Mouse (Mus musculus) CD8-positive naive resting alpha-beta T cell, adult 2 months (primary cell): Measurements from ENCODE around the gene Tmem235.
"Not testable (repeated sequence)": the region's sequence is repeated elsewhere in the genome, so short reads cannot be mapped to it uniquely, and the experiment has no call there.

Experiments
- DNase-seq, 2 experiments: peaks; one replicate each; pipeline ENCODE4 v3.0.0; 2022; ENCODE audit warnings: low read depth in 2 of 2, low spot score in 2 of 2

Gene Tmem235

DNA sequence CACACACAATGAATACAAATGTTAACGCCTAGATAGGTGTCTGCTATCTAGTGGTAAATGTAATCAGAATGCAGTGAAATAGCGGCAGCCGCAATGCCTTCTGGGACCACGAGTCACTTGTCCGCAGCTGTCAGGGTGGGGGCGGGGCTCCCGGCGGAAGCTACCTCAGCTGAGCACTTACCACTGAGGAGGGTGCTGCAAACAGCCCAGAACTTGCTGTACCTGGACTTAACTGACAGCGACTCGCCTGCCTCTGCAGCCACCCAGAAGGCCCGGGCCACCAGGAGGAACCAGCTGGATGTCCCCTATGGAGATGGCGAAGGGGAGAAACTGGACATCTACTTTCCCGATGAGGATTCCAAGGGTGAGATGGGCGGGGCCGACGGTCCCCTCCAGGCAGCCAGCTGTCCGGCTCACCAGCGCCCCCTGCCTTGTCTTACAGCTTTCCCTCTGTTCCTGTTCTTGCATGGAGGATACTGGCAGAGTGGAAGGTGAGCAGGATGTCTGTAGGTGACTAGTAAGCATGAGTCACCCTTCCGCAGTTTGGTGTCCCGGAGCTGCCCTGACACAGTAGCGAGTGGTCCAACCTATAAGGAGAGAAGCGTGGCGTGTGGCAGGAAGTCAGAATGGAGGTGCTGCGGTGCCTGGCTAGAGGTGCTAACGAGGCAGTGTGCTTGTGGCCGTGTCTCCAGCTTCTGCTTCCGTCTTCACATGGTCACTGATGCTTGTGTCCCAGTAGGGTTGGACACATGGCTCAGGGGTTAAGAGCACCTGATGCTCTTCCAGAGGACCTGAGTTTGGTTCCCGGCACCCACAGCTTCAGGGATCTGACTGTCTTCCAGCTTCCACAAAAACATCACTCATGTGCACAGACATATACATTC is 28.2 kb upstream of the Tmem235 start:
- DNase-seq: peak; percentile 88 to 94

DNA sequence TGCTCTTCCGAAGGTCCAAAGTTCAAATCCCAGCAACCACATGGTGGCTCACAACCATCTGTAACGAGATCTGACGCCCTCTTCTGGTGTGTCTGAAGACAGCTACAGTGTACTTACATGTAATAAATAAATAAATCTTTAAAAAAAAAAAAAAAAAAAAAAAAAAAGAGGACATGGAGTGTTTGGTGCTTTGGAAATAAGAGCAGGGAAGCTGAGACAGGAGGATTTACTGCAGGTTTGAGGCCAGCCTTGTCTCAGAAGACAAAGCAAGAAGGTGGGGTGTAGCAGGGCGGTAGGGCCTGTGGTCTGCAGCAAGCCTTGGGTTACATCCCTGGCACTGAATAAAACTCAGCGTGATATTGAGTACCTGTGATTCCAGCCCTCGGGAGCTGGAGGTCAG is 27.0 kb upstream of the Tmem235 start:
- DNase-seq: not testable (repeated sequence)

DNA sequence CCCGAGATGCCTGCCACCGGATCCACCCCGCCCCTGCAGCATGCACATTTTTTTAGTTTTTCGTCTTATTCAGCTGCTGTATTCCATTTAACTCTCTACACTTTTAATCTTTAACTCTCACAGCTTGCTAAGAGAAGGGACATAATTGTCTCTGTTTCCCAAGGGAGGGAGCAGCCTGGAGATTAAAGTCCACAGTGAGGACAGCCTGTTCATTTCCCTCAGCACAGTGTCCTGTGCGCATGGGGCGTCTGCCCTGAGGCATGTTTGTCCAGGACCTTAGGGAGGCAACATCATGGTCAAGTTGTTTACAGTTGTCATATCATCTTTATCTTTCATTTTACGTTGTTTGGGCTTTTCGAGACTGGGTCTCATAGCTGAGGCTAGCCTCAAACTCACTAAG is 26.5 kb upstream of the Tmem235 start:
- no peak for DNase-seq

GRCm38 (mm10) chr11:117836306-117836705 is 24.2 kb upstream of the Tmem235 start:
- DNase-seq: no peak

GRCm38 (mm10) chr11:117838572-117838971 is 22.0 kb upstream of the Tmem235 start:
- DNase-seq: no peak

- DNase-seq: no peak
Observed at GRCm38 (mm10) chr11:117839021-117839420, 21.5 kb upstream of the Tmem235 start.

DNA sequence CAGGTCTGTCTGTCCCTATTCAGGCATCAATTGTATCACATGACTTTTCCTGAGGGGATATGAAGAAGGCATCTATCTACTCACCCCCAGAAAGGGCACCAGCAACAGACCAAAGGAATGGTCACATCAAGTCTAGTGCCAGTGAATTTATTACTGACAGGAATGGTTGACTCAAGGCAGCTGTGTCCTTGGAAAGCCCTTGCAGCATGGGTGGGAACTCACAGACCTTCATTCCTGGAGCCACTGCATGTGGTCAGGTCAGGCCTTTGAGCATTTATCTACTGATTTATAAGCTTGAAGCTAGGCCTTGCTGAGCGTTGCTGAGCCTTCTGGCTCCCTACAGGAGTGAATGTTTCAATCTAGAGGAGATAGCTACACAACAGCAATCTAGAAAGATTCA is 19.6 kb upstream of the Tmem235 start:
- DNase-seq: no peak

DNA sequence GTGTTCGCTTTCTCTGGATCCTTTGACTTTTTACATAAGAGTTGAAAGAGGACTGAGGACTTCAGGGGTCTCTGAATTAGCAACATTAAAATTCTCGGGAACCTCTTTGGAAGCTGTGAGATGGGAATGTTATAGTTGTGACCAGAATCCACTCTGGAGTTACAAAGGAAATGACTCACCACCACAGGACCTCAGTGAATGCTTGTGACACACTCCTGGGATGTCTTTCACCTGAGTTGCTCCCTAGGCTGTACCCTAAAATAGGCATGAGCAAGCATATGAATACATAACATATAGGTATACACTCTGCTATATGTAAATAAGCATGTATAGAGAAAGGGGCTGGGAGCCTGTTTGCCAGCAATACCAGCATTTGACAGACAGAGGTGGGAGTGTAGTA is 17.1 kb upstream of the Tmem235 start:
- DNase-seq: no peak

DNA sequence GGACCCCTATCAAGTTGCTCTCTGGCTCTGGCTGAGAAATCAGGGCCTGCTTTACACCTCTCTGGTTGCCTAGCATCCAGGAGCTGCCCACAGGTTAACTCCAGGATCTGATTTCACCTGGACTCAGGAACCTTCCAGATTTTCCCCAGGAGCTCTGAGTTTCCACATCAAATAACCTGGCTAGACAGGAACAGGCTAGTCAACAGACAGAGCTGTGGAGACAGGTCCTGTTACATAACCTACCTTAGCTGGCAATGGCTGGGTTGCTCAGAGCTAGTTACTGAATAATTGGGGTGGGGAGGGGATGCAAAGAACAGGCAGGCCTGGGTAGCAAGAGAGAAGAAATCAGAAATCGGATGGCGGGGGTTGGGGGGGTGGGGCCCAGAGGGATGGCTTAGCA is 15.6 kb upstream of the Tmem235 start:
- DNase-seq: no peak

GRCm38 (mm10) chr11:117845651-117846050 is 14.9 kb upstream of the Tmem235 start:
- no peak for DNase-seq

- no peak for DNase-seq
Observed at GRCm38 (mm10) chr11:117846640-117847039, 13.9 kb upstream of the Tmem235 start.

DNA sequence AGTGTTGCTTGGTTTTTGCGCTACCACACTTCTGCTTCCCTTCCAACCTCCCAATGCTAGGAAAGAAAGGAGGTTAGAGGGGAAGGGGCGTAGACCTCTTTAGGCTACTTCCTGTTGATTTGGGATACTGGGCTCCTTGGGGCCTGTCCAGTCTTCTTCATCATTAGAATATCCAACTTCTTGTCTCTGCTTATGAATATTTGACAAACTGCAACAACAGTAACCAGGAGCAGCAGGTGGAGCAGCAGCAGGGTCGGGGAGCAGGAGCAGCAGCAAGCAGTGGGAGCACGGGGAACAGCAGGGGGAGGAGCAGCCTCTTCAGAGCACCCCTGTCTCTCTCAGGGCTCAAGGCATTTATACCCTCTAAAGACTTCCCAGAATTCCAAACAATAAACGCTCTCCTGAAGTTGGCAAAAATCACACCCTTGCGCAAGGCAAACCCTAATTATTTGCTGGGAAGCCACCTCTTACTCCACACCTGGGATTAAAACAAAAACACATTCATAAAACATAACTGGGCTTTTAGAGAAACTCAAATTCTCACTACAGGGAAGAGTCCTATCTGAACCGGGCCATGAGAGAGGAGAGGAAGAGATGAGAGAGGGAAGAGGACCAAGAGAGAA is 12.8 kb upstream of the Tmem235 start:
- no peak for DNase-seq

DNA sequence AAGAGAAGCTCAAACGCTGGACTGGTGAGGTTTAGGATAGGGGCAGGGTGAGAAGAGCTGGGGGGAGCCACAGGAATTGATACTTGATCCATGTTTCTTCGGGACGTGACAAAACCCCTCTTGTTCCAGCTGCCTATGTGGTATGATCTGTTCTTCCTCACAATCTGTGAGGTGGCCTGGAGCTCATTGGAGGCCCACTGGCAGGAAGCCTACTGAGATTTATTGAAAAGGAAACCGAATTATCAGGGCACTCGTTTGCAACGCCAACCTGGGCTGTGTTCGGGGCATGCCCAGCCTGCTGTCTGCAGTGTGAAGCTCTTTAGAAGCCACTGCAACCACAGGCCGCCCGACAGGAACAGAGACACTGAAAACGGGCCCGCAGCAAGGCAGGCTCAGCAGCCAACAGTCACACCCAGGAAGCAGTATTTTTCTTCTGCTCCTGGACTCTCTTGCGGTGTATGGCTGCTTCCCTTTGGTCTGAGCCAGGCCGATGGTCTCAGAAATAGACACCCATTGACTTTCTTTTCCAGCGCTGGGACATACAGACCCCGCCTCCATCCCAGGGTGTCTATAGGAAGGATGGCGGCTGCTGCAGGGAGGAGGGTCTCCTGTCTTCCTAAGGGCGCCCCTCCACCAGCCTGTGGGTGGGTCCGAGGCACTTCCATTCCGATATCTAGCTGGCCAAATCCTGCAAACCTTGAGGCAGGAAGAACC is 12.1 kb upstream of the Tmem235 start:
- peak; percentile 47 to 57 for DNase-seq

DNA sequence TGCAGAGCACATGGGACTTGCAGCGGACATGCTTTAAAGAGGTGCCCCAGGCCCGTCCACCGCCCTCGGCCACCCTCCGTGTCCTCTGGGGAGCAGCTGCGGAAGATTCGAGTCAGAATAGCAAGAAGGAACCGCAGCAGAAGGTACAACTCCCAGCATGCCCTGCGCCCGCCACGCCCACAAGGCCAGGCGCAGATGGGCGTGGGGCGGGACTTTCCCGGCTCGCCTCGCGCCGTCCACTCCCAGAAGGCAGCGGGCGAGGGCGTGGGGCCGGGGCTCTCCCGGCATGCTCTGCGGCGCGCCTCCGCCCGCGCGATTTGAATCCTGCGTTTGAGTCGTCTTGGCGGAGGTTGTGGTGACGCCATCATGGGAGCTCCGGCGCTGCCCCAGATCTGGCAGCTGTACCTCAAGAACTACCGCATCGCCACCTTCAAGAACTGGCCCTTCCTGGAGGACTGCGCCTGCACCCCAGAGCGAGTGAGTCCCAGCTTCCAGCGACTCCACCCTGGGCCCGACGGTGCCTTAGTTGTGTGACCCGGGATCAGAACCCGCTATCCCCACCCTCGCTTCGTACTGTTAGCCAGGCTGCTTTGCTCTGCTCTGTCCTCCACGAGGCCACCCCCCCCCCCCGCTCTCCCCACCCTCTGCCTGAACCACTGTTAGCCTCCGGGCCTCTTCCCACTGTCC is 11.4 kb upstream of the Tmem235 start, which contains the start of gene Birc5:
TSS of gene Birc5 (plus strand) at position 267 of the 687 bp plus-strand sequence.
- peak; percentile 94 to 97 for DNase-seq

DNA sequence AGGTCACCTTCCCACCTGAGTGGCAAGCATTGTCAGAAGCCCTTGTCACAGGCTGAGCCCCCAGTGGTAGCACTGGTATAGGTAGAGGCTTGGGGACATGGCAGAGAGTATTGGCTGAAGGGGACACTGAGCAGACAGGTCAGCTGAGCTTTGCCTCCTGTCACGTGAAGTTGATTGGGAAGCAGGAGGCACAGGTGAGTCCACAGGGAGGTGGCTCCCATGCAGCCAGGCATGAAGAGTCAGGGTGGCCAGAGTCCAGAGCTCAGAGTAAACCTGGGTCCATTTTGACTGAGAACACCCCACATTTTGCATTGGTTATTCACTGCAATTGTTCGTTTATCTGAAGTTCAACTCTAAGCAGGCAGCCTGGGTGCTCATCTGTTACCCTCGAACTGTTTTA is 7.7 kb upstream of the Tmem235 start:
- DNase-seq: no peak

DNA sequence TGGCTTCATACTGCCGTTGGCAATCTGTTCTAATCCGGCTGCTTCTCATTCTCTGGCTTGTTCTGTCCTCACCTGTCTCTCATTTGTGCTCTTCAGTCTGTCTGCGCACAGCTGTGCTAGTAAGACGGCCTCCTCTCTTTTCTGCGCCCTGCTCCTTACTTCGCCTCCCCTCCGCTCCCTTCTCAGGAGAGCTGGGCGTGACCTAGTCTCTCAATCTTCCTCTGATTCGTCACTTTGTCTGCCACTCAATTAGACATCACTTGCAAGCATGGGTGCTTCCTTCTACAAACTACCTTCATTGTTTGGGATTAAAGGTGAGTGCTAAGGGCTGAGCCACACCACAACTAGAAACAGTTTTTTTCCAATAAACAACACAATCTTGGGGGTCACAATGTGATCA is 6.3 kb upstream of the Tmem235 start:
- DNase-seq: no peak

DNA sequence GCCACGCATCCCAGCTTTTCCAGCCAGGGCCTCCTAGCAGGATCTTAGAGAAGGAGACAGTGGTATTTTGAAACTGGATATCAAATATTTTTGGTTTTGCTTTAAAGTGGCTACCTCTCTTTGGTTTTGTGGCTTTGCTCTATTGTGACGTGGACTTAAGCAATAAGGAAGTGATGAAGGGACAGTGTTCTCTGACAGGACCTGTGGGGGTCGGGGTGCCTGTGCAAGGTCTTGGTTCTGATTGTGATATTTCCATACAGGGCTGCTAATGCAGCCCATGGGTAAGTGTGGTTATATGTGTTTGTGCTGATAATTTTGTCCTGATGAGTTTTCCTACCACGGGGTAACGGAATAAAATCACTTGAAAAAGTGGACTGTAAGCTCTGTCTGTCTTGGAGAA is 5.2 kb upstream of the Tmem235 start:
- no peak for DNase-seq

- no peak for DNase-seq
Observed at GRCm38 (mm10) chr11:117855975-117856374, 4.6 kb upstream of the Tmem235 start.

GRCm38 (mm10) chr11:117857462-117857861 is 3.1 kb upstream of the Tmem235 start:
- DNase-seq: no peak

DNA sequence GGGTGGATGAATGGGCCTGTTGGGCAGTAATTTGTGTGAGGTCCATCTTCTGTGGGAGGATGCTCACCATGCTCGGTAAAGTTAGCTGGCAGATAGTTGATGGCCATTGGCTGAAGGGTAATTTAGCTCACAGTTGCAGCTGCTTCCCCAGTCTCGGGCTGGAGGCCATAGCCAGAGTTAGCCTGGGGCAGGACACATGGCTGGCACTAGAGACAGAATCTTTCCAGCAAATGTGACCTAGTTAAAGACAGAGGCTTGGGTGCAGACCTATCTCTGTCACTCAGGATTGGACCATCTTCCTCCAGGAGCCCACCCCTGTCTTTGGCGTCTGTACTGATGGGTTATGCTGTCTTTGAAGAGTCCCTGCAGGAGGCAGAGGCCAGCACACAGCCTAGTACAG is 2.2 kb upstream of the Tmem235 start:
- DNase-seq: no peak

DNA sequence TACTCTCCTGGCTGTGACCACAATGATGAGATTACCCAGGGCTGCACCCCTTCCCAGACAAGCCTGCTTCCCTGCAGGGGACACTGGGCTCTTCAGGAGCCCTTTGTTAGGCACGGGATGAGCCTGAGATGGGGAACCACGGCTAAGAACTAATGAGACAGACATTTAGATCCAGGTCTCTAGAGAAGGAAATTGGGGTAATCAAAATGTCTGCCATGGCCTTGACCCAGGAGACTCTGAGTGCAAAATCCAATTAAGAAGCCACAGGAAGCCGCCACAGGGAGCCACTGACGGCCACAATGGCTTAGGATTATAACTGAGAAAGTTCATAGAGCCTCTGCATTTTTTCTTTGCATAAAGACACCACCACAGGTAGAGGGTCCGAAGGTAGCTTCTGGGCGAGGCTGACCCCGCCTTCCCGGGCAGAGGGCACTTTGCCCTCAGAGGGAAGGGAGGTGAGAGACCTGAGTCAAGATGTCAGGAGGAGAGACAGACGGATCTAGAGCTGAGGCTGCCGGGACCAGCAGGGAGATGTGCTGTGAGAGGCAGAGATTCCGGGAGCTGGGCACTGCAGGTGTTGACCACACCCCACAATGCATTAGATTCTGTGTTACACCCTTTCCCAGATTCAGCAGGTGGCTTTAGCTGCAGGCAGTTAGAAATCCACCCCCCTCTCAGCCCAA is 2.8 kb downstream of the Tmem235 start:
- DNase-seq: no peak
